Mouse (Mus musculus): ENCODE measurements around the gene 4930451I11Rik.

DNA sequence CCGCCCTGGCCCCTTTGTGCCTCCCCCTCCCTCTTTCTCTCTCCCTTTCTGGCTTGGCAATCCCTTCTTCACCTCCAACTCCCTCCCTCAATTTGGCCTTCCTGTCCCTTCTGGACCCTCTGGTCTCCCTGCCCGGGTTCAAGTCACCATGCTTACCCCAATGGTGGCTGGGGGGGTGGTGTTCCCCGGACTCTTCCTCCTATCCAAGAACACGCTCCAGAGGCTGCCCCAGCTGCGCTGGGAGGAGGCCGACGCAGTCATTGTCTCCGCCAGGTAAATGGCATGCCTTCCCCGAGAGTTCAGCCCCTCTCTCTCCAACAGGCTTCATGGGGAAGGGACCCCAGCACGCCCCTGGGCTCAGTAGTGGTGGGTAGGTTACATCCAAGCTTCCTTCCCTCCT is 7.5 kb downstream of the 4930451I11Rik start:
- TF ChIP-seq CTCF (IDR thresholded peaks at IDR 0.05; ENCODE audit: low read depth) (no peak), EP300 (optimal IDR thresholded peaks at IDR 0.05) (no peak)
